Mouse (Mus musculus): ENCODE measurements around the gene Zfp956. TPM values are rescaled to one million over a fixed set of nuclear protein-coding genes. Genes with fewer than 3 reads are reported as not detected.

The Zfp956 gene
- 23.2 and 24.6 TPM in 2 replicates for polyA plus RNA-seq (2015; fragmentation: Nextera tagmentation; extraction: Ambion mirVana)

DNA sequence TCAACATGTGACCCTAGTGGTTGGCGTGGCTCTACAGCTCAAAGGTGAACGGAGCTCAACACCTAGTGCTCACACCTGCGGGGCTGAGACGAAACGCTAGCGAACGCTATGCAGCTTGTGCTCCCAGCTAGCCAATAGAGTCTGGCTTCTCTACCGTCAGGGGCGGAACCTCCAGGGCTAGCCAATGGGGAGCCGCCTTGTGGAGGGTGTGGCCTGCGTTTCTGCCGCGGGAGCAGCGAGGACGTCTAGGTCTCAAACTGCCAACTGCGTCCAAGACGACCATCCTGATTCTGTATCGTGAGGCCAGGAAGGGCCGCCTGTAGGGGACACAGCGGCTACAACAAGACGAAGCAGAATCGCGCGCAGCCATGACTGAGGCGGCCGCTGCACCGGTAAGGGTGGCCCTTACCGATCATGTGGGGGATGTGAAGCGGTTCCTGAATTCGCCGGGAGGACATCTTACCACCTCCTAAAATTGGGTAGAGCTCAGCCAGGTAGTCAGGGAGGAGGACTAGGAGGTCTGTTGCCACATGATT lies at the start of gene Zfp956:
Zfp956 (plus strand) TSS at position 200 of the 536 bp plus-strand sequence.
- no peaks in the 10 kb centered on the region for H3K9me3 ChIP-seq (ENCODE audit: control insufficient read depth, low read length)
- ATAC-seq = peak; percentile 100
- peak within 1 kb of the TSS; percentile 75 for H3K9ac ChIP-seq (replicated peaks; ENCODE audit: low read depth, low read length)
- H3K27ac ChIP-seq (ENCODE audit: low read length) = peak within 1 kb of the TSS; percentile 63
- WGBS = under 1% methylated on average over 31 of the region's 31 CpGs
- no peaks in the 10 kb centered on the region for H3K27me3 ChIP-seq (replicated peaks; ENCODE audit: control insufficient read depth, insufficient read depth, low read length)
- peak within 1 kb of the TSS; percentile 85 for H3K4me2 ChIP-seq (ENCODE audit: low read length)
- peak within 1 kb of the TSS; percentile 71 for H3K4me3 ChIP-seq (replicated peaks; ENCODE audit: low read length)
- H3K4me1 ChIP-seq (replicated peaks; ENCODE audit: control insufficient read depth, insufficient read depth, low read length) = peaks cover 11% of the 10 kb centered on the region
- H3K36me3 ChIP-seq (ENCODE audit: control insufficient read depth, insufficient read depth) = 0 out of 2 replicates have a peak, but pooled peaks cover 2% of the 10 kb centered on the region

DNA sequence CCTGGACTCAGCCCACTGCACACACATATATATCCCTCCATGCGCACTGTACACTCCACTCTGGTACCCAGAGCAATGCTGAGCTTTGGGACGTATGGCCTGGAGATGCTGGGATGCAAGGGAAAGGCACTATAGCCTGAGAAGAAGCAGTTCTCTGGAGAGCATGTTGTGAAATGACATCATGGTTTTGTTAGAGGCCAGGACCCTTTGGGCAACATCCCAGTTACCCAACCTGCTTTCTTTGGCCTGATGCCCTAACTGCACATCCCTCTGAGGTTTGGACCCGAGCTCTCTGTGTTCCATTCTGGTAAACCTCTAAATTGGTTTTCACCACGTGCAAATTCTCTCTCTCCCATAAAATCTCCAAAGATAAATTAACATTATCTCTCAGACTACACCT lies 49.6 kb upstream of the Zfp956 start:
- H3K27ac ChIP-seq (ENCODE audit: low read length) = no peak overlapping the region
- no peak overlapping the region for H3K9ac ChIP-seq (replicated peaks; ENCODE audit: low read depth, low read length)
- WGBS = 72% methylated on average over 4 of the region's 4 CpGs
- no peak overlapping the region for H3K4me3 ChIP-seq (replicated peaks; ENCODE audit: low read length)
- no peaks in the 10 kb centered on the region for H3K27me3 ChIP-seq (replicated peaks; ENCODE audit: control insufficient read depth, insufficient read depth, low read length)
- H3K9me3 ChIP-seq (ENCODE audit: control insufficient read depth, low read length) = no peaks in the 10 kb centered on the region
- no peaks in the 10 kb centered on the region for H3K4me1 ChIP-seq (replicated peaks; ENCODE audit: control insufficient read depth, insufficient read depth, low read length)
- no peak overlapping the region for H3K4me2 ChIP-seq (ENCODE audit: low read length)
- H3K36me3 ChIP-seq (ENCODE audit: control insufficient read depth, insufficient read depth) = peaks cover 33% of the 10 kb centered on the region
- ATAC-seq = no peak

DNA sequence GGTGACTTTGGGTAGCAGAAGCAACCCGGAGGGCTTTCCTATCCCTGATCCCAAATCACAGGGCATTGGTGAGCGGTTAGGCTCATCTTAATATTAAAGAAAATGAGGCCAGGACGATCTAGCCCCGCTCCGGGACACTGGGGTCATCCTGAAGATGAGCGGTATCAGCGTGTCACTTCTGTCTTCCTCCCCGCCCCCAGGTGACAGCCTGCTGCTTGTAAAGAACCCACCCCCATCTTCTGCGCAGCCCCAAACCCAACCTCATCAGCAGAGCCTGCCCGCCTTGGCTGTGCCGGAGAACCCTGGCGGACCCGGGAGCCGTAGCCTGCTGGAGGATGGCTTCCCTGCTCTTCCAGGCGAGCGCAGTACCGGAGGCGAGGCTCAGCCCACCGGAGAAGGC lies 48.8 kb upstream of the Zfp956 start:
- no peak overlapping the region for H3K4me2 ChIP-seq (ENCODE audit: low read length)
- 46% methylated on average over 19 of the region's 19 CpGs for WGBS
- H3K36me3 ChIP-seq (ENCODE audit: control insufficient read depth, insufficient read depth) = peaks cover 29% of the 10 kb centered on the region
- H3K9ac ChIP-seq (replicated peaks; ENCODE audit: low read depth, low read length) = no peak overlapping the region
- H3K9me3 ChIP-seq (ENCODE audit: control insufficient read depth, low read length) = no peaks in the 10 kb centered on the region
- no peaks in the 10 kb centered on the region for H3K27me3 ChIP-seq (replicated peaks; ENCODE audit: control insufficient read depth, insufficient read depth, low read length)
- no peaks in the 10 kb centered on the region for H3K4me1 ChIP-seq (replicated peaks; ENCODE audit: control insufficient read depth, insufficient read depth, low read length)
- no peak for ATAC-seq
- no peak overlapping the region for H3K4me3 ChIP-seq (replicated peaks; ENCODE audit: low read length)
- no peak overlapping the region for H3K27ac ChIP-seq (ENCODE audit: low read length)

DNA sequence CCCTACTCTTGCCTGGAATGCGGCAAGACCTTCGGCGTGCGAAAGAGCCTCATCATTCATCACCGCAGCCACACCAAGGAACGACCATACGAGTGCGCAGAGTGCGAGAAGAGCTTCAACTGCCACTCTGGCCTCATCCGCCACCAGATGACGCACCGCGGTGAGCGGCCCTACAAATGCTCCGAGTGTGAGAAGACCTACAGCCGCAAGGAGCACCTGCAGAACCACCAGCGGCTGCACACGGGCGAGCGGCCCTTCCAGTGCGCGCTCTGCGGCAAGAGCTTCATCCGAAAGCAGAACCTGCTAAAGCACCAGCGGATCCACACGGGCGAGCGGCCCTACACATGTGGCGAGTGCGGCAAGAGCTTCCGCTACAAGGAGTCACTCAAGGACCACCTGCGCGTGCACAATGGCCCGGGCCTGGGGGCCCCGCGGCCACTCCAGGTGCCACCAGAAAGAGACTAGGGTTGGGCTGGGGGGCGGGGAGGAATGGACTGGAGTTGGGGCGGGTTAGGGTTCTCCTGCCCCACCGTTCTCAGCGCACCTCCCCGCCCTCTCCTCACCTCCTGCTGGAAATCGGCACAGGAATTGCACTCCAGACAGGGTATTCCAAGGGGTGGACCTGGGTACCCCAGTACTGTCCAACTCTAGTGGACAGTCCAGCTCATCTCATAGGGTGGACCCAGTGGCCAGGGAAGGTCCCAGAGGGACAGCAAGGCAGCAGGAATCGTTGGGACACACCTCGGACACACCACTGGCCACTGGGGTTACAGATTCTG lies 48.1 kb upstream of the Zfp956 start:
- Histone ChIP-seq H3K4me3 (replicated peaks; ENCODE audit: low read length) (no peak overlapping the region), H3K4me1 (replicated peaks; ENCODE audit: control insufficient read depth, insufficient read depth, low read length) (no peaks in the 10 kb centered on the region), H3K4me2 (ENCODE audit: low read length) (no peak overlapping the region), H3K36me3 (ENCODE audit: control insufficient read depth, insufficient read depth) (peaks cover 29% of the 10 kb centered on the region), H3K9me3 (ENCODE audit: control insufficient read depth, low read length) (no peaks in the 10 kb centered on the region), H3K27ac (ENCODE audit: low read length) (no peak overlapping the region), H3K9ac (replicated peaks; ENCODE audit: low read depth, low read length) (no peak overlapping the region), H3K27me3 (replicated peaks; ENCODE audit: control insufficient read depth, insufficient read depth, low read length) (no peaks in the 10 kb centered on the region)
- WGBS = 58% methylated on average over 44 of the region's 44 CpGs
- no peak for ATAC-seq

DNA sequence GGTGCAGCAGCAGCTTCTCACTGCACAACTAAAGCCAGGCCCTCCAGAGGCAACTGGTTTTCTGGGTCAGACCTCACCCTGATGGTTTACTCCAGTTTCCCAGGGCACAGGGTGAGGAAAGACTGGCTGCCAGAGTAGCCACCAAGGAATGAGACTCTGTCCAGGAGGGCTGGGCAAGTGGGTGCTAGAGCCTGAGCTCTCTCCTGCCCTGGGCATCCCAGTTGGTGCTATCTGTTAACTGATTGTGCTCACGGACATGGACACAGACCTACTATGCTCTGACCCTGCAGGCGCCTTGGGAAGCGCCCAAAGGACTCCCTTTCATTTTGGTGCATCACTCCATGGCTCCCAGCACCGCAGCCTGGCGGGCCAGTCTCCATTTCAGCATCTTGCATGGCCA lies 46.9 kb upstream of the Zfp956 start:
- 93% methylated on average over 5 of the region's 5 CpGs for WGBS
- Histone ChIP-seq H3K9ac (replicated peaks; ENCODE audit: low read depth, low read length) (no peak overlapping the region), H3K4me1 (replicated peaks; ENCODE audit: control insufficient read depth, insufficient read depth, low read length) (no peaks in the 10 kb centered on the region), H3K36me3 (ENCODE audit: control insufficient read depth, insufficient read depth) (peaks cover 29% of the 10 kb centered on the region), H3K27ac (ENCODE audit: low read length) (no peak overlapping the region), H3K4me3 (replicated peaks; ENCODE audit: low read length) (no peak overlapping the region), H3K9me3 (ENCODE audit: control insufficient read depth, low read length) (no peaks in the 10 kb centered on the region), H3K27me3 (replicated peaks; ENCODE audit: control insufficient read depth, insufficient read depth, low read length) (no peaks in the 10 kb centered on the region), H3K4me2 (ENCODE audit: low read length) (no peak overlapping the region)
- no peak for ATAC-seq

DNA sequence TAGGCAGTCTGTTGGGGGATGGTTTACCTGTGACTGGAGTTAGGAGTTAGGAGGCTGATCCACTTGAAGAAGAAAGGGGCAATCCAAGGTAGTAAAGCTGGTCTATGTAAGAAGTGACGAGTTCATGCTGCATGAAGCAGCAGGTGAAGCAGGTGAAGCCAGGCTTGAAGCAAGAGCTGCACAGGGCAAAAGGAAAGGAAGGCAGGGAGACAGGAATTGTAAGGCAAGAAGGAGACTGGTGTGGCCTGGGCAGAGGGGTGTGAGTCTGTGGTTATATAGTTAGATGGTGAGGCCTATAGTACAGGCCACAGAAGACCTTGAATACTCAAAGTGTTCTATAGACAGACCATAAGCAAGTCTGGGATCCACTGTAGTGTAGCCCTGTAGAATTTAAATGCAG lies 44.2 kb upstream of the Zfp956 start:
- no peak for ATAC-seq
- Histone ChIP-seq H3K4me1 (replicated peaks; ENCODE audit: control insufficient read depth, insufficient read depth, low read length) (no peaks in the 10 kb centered on the region), H3K4me3 (replicated peaks; ENCODE audit: low read length) (no peak overlapping the region), H3K4me2 (ENCODE audit: low read length) (no peak overlapping the region), H3K27me3 (replicated peaks; ENCODE audit: control insufficient read depth, insufficient read depth, low read length) (no peaks in the 10 kb centered on the region), H3K9me3 (ENCODE audit: control insufficient read depth, low read length) (no peaks in the 10 kb centered on the region), H3K36me3 (ENCODE audit: control insufficient read depth, insufficient read depth) (peaks cover 27% of the 10 kb centered on the region), H3K27ac (ENCODE audit: low read length) (no peak overlapping the region), H3K9ac (replicated peaks; ENCODE audit: low read depth, low read length) (no peak overlapping the region)
- 80% methylated on average over 1 of the region's 1 CpGs for WGBS

GRCm38 (mm10) chr6:47911650-47912049 lies 41.5 kb upstream of the Zfp956 start:
- Histone ChIP-seq H3K27me3 (replicated peaks; ENCODE audit: control insufficient read depth, insufficient read depth, low read length) (no peaks in the 10 kb centered on the region), H3K36me3 (ENCODE audit: control insufficient read depth, insufficient read depth) (peaks cover 5% of the 10 kb centered on the region), H3K9me3 (ENCODE audit: control insufficient read depth, low read length) (no peaks in the 10 kb centered on the region), H3K4me3 (replicated peaks; ENCODE audit: low read length) (no peak overlapping the region), H3K4me2 (ENCODE audit: low read length) (no peak overlapping the region), H3K9ac (replicated peaks; ENCODE audit: low read depth, low read length) (no peak overlapping the region), H3K4me1 (replicated peaks; ENCODE audit: control insufficient read depth, insufficient read depth, low read length) (no peaks in the 10 kb centered on the region), H3K27ac (ENCODE audit: low read length) (no peak overlapping the region)
- 56% methylated on average over 1 of the region's 1 CpGs for WGBS
- no peak for ATAC-seq

GRCm38 (mm10) chr6:47912991-47913390 lies 40.2 kb upstream of the Zfp956 start:
- Histone ChIP-seq H3K4me3 (replicated peaks; ENCODE audit: low read length) (no peak overlapping the region), H3K4me2 (ENCODE audit: low read length) (no peak overlapping the region), H3K4me1 (replicated peaks; ENCODE audit: control insufficient read depth, insufficient read depth, low read length) (no peaks in the 10 kb centered on the region), H3K36me3 (ENCODE audit: control insufficient read depth, insufficient read depth) (no peaks in the 10 kb centered on the region), H3K9me3 (ENCODE audit: control insufficient read depth, low read length) (no peaks in the 10 kb centered on the region), H3K27ac (ENCODE audit: low read length) (no peak overlapping the region), H3K9ac (replicated peaks; ENCODE audit: low read depth, low read length) (no peak overlapping the region), H3K27me3 (replicated peaks; ENCODE audit: control insufficient read depth, insufficient read depth, low read length) (no peaks in the 10 kb centered on the region)
- ATAC-seq = no peak
- 65% methylated on average over 3 of the region's 3 CpGs for WGBS

- peaks cover 10% of the 10 kb centered on the region for H3K4me1 ChIP-seq (replicated peaks; ENCODE audit: control insufficient read depth, insufficient read depth, low read length)
- 79% methylated on average over 5 of the region's 5 CpGs for WGBS
- H3K36me3 ChIP-seq (ENCODE audit: control insufficient read depth, insufficient read depth) = no peaks in the 10 kb centered on the region
- no peak overlapping the region for H3K9ac ChIP-seq (replicated peaks; ENCODE audit: low read depth, low read length)
- no peak overlapping the region for H3K27ac ChIP-seq (ENCODE audit: low read length)
- H3K9me3 ChIP-seq (ENCODE audit: control insufficient read depth, low read length) = no peaks in the 10 kb centered on the region
- no peaks in the 10 kb centered on the region for H3K27me3 ChIP-seq (replicated peaks; ENCODE audit: control insufficient read depth, insufficient read depth, low read length)
- ATAC-seq = no peak
- no peak overlapping the region for H3K4me2 ChIP-seq (ENCODE audit: low read length)
- H3K4me3 ChIP-seq (replicated peaks; ENCODE audit: low read length) = no peak overlapping the region
Observed at GRCm38 (mm10) chr6:47917051-47917450, 36.1 kb upstream of the Zfp956 start.

Measured in forebrain, embryonic 16.5 days (tissue).